In the genomic region with DNA sequence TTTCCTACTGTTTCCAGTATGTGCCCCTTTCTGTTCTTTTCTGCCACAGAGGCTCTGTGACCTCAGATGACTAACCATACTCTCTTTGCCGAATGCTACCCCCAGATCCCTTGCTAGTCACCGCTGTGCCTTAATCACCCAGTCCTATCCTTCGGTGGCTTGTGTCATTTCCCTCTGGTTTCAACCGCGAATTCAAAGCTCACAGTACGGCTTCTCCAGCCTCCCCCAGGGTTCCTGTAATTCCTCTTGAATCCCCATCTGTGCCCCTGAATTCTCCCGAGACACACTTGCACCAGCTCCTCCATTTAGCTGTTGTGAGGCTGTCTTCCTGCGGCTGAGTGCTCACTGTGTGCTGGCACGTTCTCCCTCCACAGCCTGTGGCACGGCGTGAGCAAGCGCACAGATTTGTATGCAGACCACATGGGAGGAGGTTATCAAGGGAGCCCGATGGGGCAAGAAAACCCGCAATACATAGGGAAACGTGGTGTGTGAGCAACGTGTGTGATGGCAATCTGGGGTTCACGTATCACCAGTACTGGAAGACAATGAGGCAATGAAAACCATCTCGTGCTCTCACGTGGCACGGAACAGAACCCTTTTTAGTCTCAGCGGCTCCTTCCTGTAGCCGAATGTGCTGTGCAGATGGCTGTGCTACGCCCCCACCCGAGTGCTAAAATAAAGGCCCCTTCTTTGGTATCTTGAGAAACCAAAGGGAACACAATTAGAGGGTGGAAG, we compare ENCODE assay signal across 8 mouse cellular contexts.
DNase-seq lines count a peak whose midpoint lies in the region; ATAC-seq and TF ChIP-seq lines count a peak whose summit lies in the region.

No protein-coding gene starts in this region.

- no peak for ATAC-seq in heart, postnatal 0 days (ENCODE audit: insufficient read depth, low read depth)
- ATAC-seq in monocyte, adult 5-6 weeks (replicated peaks; ENCODE audit: insufficient number of reproducible peaks, low FRiP score, low TSS enrichment, poor library complexity, severe bottlenecking), result peak; percentile 31; the same call in 1 of the 2 replicates

- no peak for TF ChIP-seq CTCF in heart, postnatal 0 days (IDR thresholded peaks at IDR 0.05; ENCODE audit: low read depth)

- 3% methylated on average over 24 of the region's 24 CpGs for WGBS in embryonic facial prominence, embryonic 10.5 days
- WGBS in heart, postnatal 0 days, result 7% methylated on average over 24 of the region's 24 CpGs

- H3K36me3 ChIP-seq in embryonic facial prominence, embryonic 10.5 days (replicated peaks), result no peaks in the 10 kb centered on the region
- H3K36me3 ChIP-seq in heart, postnatal 0 days (replicated peaks; ENCODE audit: control insufficient read depth, insufficient read depth, low read length), result no peaks in the 10 kb centered on the region

- DNase-seq in spleen, adult 12 weeks (ENCODE audit: low spot score), result peak; percentile 7
- DNase-seq in spleen, postnatal 14 days (ENCODE audit: low spot score in 2 of 2), result no peak
- DNase-seq in embryonic facial prominence, embryonic 10.5 days (ENCODE audit: low spot score), result peak; percentile 60
- no peak for DNase-seq in heart, postnatal 0 days (ENCODE audit: low spot score)
- DNase-seq in left cerebral cortex, postnatal 14 days (ENCODE audit: low spot score in 2 of 2), result peak; percentile 87 to 94
- DNase-seq in thymus, postnatal 0 days (ENCODE audit: low spot score), result peak; percentile 40
- no peak for DNase-seq in gastrocnemius, postnatal 4 days (ENCODE audit: low spot score in 2 of 2)

- no peak for TF ChIP-seq EP300 in heart, postnatal 0 days (IDR thresholded peaks at IDR 0.05; ENCODE audit: low read depth)

- H3K9ac ChIP-seq in heart, postnatal 0 days (replicated peaks; ENCODE audit: low read depth, low read length), result no peak overlapping the region

- H3K4me2 ChIP-seq in heart, postnatal 0 days (ENCODE audit: low read depth, low read length), result peak overlapping the region; percentile 55

- H3K27me3 ChIP-seq in embryonic facial prominence, embryonic 10.5 days (replicated peaks; ENCODE audit: low read depth, poor library complexity, severe bottlenecking), result peaks cover 19% of the 10 kb centered on the region
- H3K27me3 ChIP-seq in heart, postnatal 0 days (ENCODE audit: control insufficient read depth, insufficient read depth, low read length), result no peaks in the 10 kb centered on the region

- intact Hi-C loops in left cerebral cortex, postnatal 14 days (cut with DNase I), result loop anchor here (2.0 to 5.0 kb wide), 5 partner anchors 36 to 126 kb away; a partner anchor contains a TSS

- H3K4me3 ChIP-seq in embryonic facial prominence, embryonic 10.5 days, result peak overlapping the region; percentile 51
- H3K4me3 ChIP-seq in heart, postnatal 0 days (ENCODE audit: low read depth, low read length), result peak overlapping the region; percentile 28

- H3K9me3 ChIP-seq in embryonic facial prominence, embryonic 10.5 days, result no peaks in the 10 kb centered on the region
- no peaks in the 10 kb centered on the region for H3K9me3 ChIP-seq in heart, postnatal 0 days (replicated peaks; ENCODE audit: control insufficient read depth, low read length)

- peaks cover 26% of the 10 kb centered on the region for H3K4me1 ChIP-seq in embryonic facial prominence, embryonic 10.5 days
- 0 out of 2 replicates have a peak, but pooled peaks cover 10% of the 10 kb centered on the region for H3K4me1 ChIP-seq in heart, postnatal 0 days (ENCODE audit: control insufficient read depth, insufficient read depth)

- peak overlapping the region; percentile 81 for H3K27ac ChIP-seq in embryonic facial prominence, embryonic 10.5 days (replicated peaks)
- no peak overlapping the region for H3K27ac ChIP-seq in heart, postnatal 0 days (ENCODE audit: low read depth)

Comparison
In these comparisons a context has a peak if more than half of its experiments do, and no peak if none do; other contexts are left out.
1. DNase-seq: peak in spleen, adult 12 weeks (single experiment), embryonic facial prominence, embryonic 10.5 days (single experiment), left cerebral cortex, postnatal 14 days (2 of 2) and thymus, postnatal 0 days (single experiment); none in spleen, postnatal 14 days (0 of 2), heart, postnatal 0 days (single experiment) and gastrocnemius, postnatal 4 days (0 of 2).